Mouse (Mus musculus) liver, embryonic 16.5 days (tissue): ENCODE data around the gene Unc45b. TPM values are rescaled to one million over a fixed set of nuclear protein-coding genes. Genes with fewer than 3 reads are reported as not detected.

Source experiments
- ATAC-seq: fragments of 200-750 bp; cut with Nextera tagmentation; 2 replicates; pipeline ENCODE4 v1.8.0; 2017; ENCODE audit warnings: low read depth, mild to moderate bottlenecking, moderate number of reproducible peaks, moderate library complexity
- H3K27ac ChIP-seq: fragments of 300-500 bp; sonication (generic); 2 replicates; pipeline ENCODE4 v1.5.1; 2014; ENCODE audit warnings: mild to moderate bottlenecking, low read length
- H3K27me3 ChIP-seq: fragments of 300-500 bp; sonication (generic); 2 replicates; pipeline ENCODE4 v1.6.1; 2014; ENCODE audit warnings: low read depth, low read length, mixed read lengths; ENCODE audit not compliant: control insufficient read depth, insufficient read depth
- H3K36me3 ChIP-seq: fragments of 300-500 bp; sonication (generic); 2 replicates; pipeline ENCODE4 v1.6.1; 2014; ENCODE audit warnings: mild to moderate bottlenecking; ENCODE audit not compliant: control insufficient read depth, insufficient read depth
- H3K4me1 ChIP-seq: fragments of 300-500 bp; sonication (generic); 2 replicates; pipeline ENCODE4 v1.6.1; 2014; ENCODE audit warnings: low read depth, low read length, mixed read lengths; ENCODE audit not compliant: control insufficient read depth
- H3K4me2 ChIP-seq: fragments of 300-500 bp; sonication (generic); 2 replicates; pipeline ENCODE4 v1.6.1; 2014; ENCODE audit warnings: low read depth, low read length, mixed read lengths
- H3K4me3 ChIP-seq: fragments of 300-500 bp; sonication (generic); 2 replicates; pipeline ENCODE4 v1.5.1; 2014; ENCODE audit warnings: low read depth, mild to moderate bottlenecking, low read length
- H3K9ac ChIP-seq: fragments of 300-500 bp; sonication (generic); 2 replicates; pipeline ENCODE4 v1.6.1; 2014; ENCODE audit warnings: low read depth, low read length
- H3K9me3 ChIP-seq: fragments of 300-500 bp; sonication (generic); replicated peaks from 2 replicates; pipeline ENCODE4 v1.6.1; 2016; ENCODE audit warnings: low read length; ENCODE audit not compliant: control insufficient read depth
- WGBS: fragments of 180-500 bp; shearing (Covaris S2); extraction: QIAGEN DNeasy Blood & Tissue Kit; methylation state at CpG from one replicate; pipeline ENCODE4 v1.1.7; 2014; ENCODE audit not compliant: insufficient replicate concordance; 5-methylcytosine and 5-hydroxymethylcytosine counted together
- polyA plus RNA-seq: library from polyadenylated mRNA; unstranded; fragments of >200 nt; fragmentation: Nextera tagmentation; extraction: Ambion mirVana; gene quantifications from 2 replicates; pipeline ENCODE4 v1.2.1, GENCODE M21; 2015

Unc45b gene
- polyA plus RNA-seq, 1 experiment from 2014 or later: 2.4 TPM

GRCm38 (mm10) chr11:82869506-82870172, 40.7 kb upstream of the Unc45b start:
- H3K9ac ChIP-seq: peak overlapping the region; percentile 96
- no peaks in the 10 kb centered on the region for H3K27me3 ChIP-seq
- no peaks in the 10 kb centered on the region for H3K9me3 ChIP-seq
- peak overlapping the region; percentile 93 for H3K27ac ChIP-seq
- H3K36me3 ChIP-seq: no peaks in the 10 kb centered on the region
- 35% methylated on average over 9 of the region's 9 CpGs for WGBS
- peak overlapping the region; percentile 95 for H3K4me3 ChIP-seq
- H3K4me2 ChIP-seq: peak overlapping the region; percentile 67
- peaks cover 30% of the 10 kb centered on the region for H3K4me1 ChIP-seq
- no peak for ATAC-seq

GRCm38 (mm10) chr11:82870173-82871030, 39.9 kb upstream of the Unc45b start:
- no peaks in the 10 kb centered on the region for H3K36me3 ChIP-seq
- peak; percentile 58 for ATAC-seq
- no peaks in the 10 kb centered on the region for H3K27me3 ChIP-seq
- H3K4me2 ChIP-seq: peak overlapping the region; percentile 67
- peak overlapping the region; percentile 95 for H3K4me3 ChIP-seq
- H3K27ac ChIP-seq: peak overlapping the region; percentile 93
- under 1% methylated on average over 36 of the region's 36 CpGs for whole genome bisulfite sequencing
- peak overlapping the region; percentile 96 for H3K9ac ChIP-seq
- peaks cover 30% of the 10 kb centered on the region for H3K4me1 ChIP-seq
- no peaks in the 10 kb centered on the region for H3K9me3 ChIP-seq

- Histone ChIP-seq H3K36me3 (no peaks in the 10 kb centered on the region), H3K4me3 (peak within 1 kb of the TSS; percentile 95), H3K27ac (peak within 1 kb of the TSS; percentile 93), H3K4me2 (peak within 1 kb of the TSS; percentile 67), H3K9me3 (no peaks in the 10 kb centered on the region), H3K27me3 (no peaks in the 10 kb centered on the region), H3K4me1 (peaks cover 28% of the 10 kb centered on the region), H3K9ac (peak within 1 kb of the TSS; percentile 96)
- WGBS: under 1% methylated on average over 41 of the region's 43 CpGs
- ATAC-seq: peak; percentile 93
These were observed 39.3 kb upstream of the Unc45b start, which contains the start of gene Rffl for GRCm38 (mm10) chr11:82871031-82871446. TSS of gene Rffl (minus strand) at chr11:82871210.

DNA sequence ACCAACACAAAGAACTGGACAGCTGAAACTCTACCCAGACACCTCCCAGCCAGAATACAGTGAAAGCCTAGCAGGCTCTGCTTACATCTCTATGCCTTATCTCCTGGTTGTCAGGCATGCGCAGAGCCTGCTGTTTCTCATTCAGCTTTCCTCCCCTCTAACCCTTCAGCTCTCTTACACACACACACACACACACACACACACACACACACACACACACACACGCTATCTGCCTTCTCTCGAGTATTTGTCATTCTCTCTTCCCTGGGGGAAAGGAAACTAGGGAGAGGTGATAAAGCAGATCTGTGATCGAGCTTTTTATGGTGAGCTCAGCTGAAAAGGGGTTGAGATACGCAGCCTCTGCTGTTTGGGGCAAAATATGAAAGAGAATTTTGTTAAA, 35.4 kb upstream of the Unc45b start:
- peak overlapping the region; percentile 46 for H3K27ac ChIP-seq
- H3K9ac ChIP-seq: 0 out of 2 replicates have a peak overlapping the region, but pooled peaks have one; percentile 13
- no peaks in the 10 kb centered on the region for H3K27me3 ChIP-seq
- peaks cover 3% of the 10 kb centered on the region for H3K4me1 ChIP-seq
- H3K4me3 ChIP-seq: no peak overlapping the region
- WGBS: 22% methylated on average over 5 of the region's 5 CpGs
- no peaks in the 10 kb centered on the region for H3K36me3 ChIP-seq
- peak overlapping the region; percentile 25 for H3K4me2 ChIP-seq
- no peak for ATAC-seq
- H3K9me3 ChIP-seq: no peaks in the 10 kb centered on the region

- WGBS: 83% methylated on average over 5 of the region's 5 CpGs
- Histone ChIP-seq H3K4me3 (no peak overlapping the region), H3K27ac (no peak overlapping the region), H3K4me1 (peaks cover 3% of the 10 kb centered on the region), H3K36me3 (no peaks in the 10 kb centered on the region), H3K9me3 (no peaks in the 10 kb centered on the region), H3K4me2 (no peak overlapping the region), H3K9ac (no peak overlapping the region), H3K27me3 (no peaks in the 10 kb centered on the region)
- ATAC-seq: no peak
These were observed 34.7 kb upstream of the Unc45b start for GRCm38 (mm10) chr11:82875631-82876030.

- no peak overlapping the region for H3K4me3 ChIP-seq
- no peak overlapping the region for H3K27ac ChIP-seq
- ATAC-seq: no peak
- no peaks in the 10 kb centered on the region for H3K36me3 ChIP-seq
- no peaks in the 10 kb centered on the region for H3K9me3 ChIP-seq
- no peaks in the 10 kb centered on the region for H3K27me3 ChIP-seq
- H3K4me2 ChIP-seq: no peak overlapping the region
- 77% methylated on average over 7 of the region's 7 CpGs for WGBS
- H3K4me1 ChIP-seq: peaks cover 3% of the 10 kb centered on the region
- H3K9ac ChIP-seq: no peak overlapping the region
These were observed 32.5 kb upstream of the Unc45b start for GRCm38 (mm10) chr11:82877726-82878344.

DNA sequence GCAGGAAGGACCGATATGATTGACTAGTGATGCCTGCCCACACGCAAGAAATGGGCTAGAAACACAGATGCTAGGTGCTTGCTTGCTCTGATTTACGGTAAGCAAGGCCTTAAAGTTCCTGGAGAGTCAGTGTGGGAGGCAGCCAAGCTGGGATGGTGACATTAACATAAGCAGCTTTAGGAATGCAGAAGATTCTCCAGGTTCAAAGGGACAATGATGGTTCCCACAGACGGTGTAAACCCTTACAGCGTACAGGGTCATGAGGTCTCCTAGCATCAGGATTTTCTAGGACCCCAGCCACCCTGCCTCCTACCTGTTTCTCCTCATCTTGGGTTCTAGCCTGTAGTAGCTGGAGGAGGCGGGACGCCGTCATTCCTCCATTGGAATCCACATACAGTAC, 27.2 kb upstream of the Unc45b start:
- Histone ChIP-seq H3K27ac (no peak overlapping the region), H3K9ac (no peak overlapping the region), H3K4me2 (no peak overlapping the region), H3K4me3 (no peak overlapping the region), H3K9me3 (no peaks in the 10 kb centered on the region), H3K4me1 (no peaks in the 10 kb centered on the region), H3K27me3 (no peaks in the 10 kb centered on the region), H3K36me3 (no peaks in the 10 kb centered on the region)
- WGBS: 85% methylated on average over 8 of the region's 8 CpGs
- ATAC-seq: no peak

DNA sequence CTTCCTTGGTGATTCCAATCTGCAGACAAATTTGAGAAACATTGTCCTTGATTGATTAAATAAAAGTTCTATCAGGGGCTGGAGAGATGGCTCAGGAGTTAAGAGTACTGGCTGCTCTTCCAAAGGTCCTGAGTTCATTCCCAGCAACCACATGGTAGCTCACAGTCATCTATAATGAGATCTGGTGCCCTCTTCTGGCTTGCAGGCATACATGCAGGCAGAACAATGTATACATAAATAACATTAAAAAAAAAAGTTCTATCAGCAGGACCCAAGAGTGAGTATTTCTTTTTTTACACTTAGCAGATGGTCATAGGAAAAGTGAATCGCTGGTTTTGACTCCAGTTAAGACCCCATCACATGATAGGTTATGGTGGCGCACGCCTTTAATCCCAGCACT, 23.8 kb upstream of the Unc45b start:
- Histone ChIP-seq H3K27me3 (no peaks in the 10 kb centered on the region), H3K9ac (no peak overlapping the region), H3K9me3 (no peaks in the 10 kb centered on the region), H3K4me3 (no peak overlapping the region), H3K27ac (no peak overlapping the region), H3K4me2 (no peak overlapping the region), H3K4me1 (peaks cover 19% of the 10 kb centered on the region), H3K36me3 (no peaks in the 10 kb centered on the region)
- no peak for ATAC-seq
- WGBS: 74% methylated on average over 3 of the region's 3 CpGs
